Mouse (Mus musculus) limb, embryonic 13.5 days (tissue): ENCODE results near the gene Gpr107. TPM values are rescaled to one million over a fixed set of nuclear protein-coding genes. Genes with fewer than 3 reads are reported as not detected.

Experiments
- ATAC-seq: fragments of 200-750 bp; cut with Nextera tagmentation; 2 replicates; pipeline ENCODE4 v1.8.0; 2017; ENCODE audit warnings: low read depth, moderate number of reproducible peaks, moderate TSS enrichment; ENCODE audit not compliant: low FRiP score
- H3K27ac ChIP-seq: fragments of 300-500 bp; sonication (generic); 2 replicates; pipeline ENCODE4 v1.5.1; 2015; ENCODE audit warnings: inconsistent platforms, mild to moderate bottlenecking, moderate library complexity
- H3K27me3 ChIP-seq: fragments of 300-500 bp; sonication (generic); 2 replicates; pipeline ENCODE4 v1.6.1; 2015; ENCODE audit warnings: mild to moderate bottlenecking, inconsistent platforms
- H3K36me3 ChIP-seq: fragments of 300-500 bp; sonication (generic); 2 replicates; pipeline ENCODE4 v1.6.1; 2015; ENCODE audit warnings: inconsistent platforms, mild to moderate bottlenecking, moderate library complexity
- H3K4me1 ChIP-seq: fragments of 300-500 bp; sonication (generic); 2 replicates; pipeline ENCODE4 v1.6.1; 2015; ENCODE audit warnings: inconsistent platforms
- H3K4me2 ChIP-seq: fragments of 300-500 bp; sonication (generic); replicated peaks from 2 replicates; pipeline ENCODE4 v1.6.1; 2015; ENCODE audit warnings: inconsistent platforms, mild to moderate bottlenecking, moderate library complexity
- H3K4me3 ChIP-seq: fragments of 300-500 bp; sonication (generic); 2 replicates; pipeline ENCODE4 v1.5.1; 2015; ENCODE audit warnings: moderate library complexity, mild to moderate bottlenecking, inconsistent platforms
- H3K9ac ChIP-seq: fragments of 300-500 bp; sonication (generic); 2 replicates; pipeline ENCODE4 v1.6.1; 2015; ENCODE audit warnings: mild to moderate bottlenecking, inconsistent platforms
- H3K9me3 ChIP-seq: fragments of 300-500 bp; sonication (generic); 2 replicates; pipeline ENCODE4 v1.6.1; 2016; ENCODE audit warnings: inconsistent platforms
- WGBS: fragments of 180-500 bp; shearing (Covaris S2); methylation state at CpG from one replicate; pipeline ENCODE4 v1.1.7; 2015; 5-methylcytosine and 5-hydroxymethylcytosine counted together
- polyA plus RNA-seq: library from polyadenylated mRNA; unstranded; fragments of >200 nt; fragmentation: Nextera tagmentation; extraction: Ambion mirVana; gene quantifications from 2 replicates; pipeline ENCODE4 v1.2.1, GENCODE M21; 2015

The Gpr107 gene
- polyA plus RNA-seq, 1 experiment from 2014 or later, result 40.6 TPM

- WGBS, result 37% methylated on average over 10 of the region's 10 CpGs
- Histone ChIP-seq H3K4me1 (peaks cover 29% of the 10 kb centered on the region), H3K36me3 (no peaks in the 10 kb centered on the region), H3K27ac (peak overlapping the region; percentile 72), H3K9ac (no peak overlapping the region), H3K4me2 (no peak overlapping the region), H3K4me3 (no peak overlapping the region), H3K9me3 (peaks cover 5% of the 10 kb centered on the region; the same call in 1 of the 2 replicates), H3K27me3 (no peaks in the 10 kb centered on the region)
- peak; percentile 62 for ATAC-seq
Measured at GRCm38 (mm10) chr2:31115943-31116731, 36.0 kb upstream of the Gpr107 start.

- no peaks in the 10 kb centered on the region for H3K27me3 ChIP-seq
- ATAC-seq, result no peak
- no peaks in the 10 kb centered on the region for H3K36me3 ChIP-seq
- no peak overlapping the region for H3K4me2 ChIP-seq
- no peak overlapping the region for H3K27ac ChIP-seq
- 91% methylated on average over 3 of the region's 3 CpGs for WGBS
- H3K4me3 ChIP-seq, result no peak overlapping the region
- H3K4me1 ChIP-seq, result peaks cover 32% of the 10 kb centered on the region
- H3K9ac ChIP-seq, result no peak overlapping the region
- H3K9me3 ChIP-seq, result peaks cover 5% of the 10 kb centered on the region; the same call in 1 of the 2 replicates
Measured at GRCm38 (mm10) chr2:31118211-31118610, 33.9 kb upstream of the Gpr107 start.

GRCm38 (mm10) chr2:31118639-31119380 lies 33.3 kb upstream of the Gpr107 start:
- no peak for ATAC-seq
- H3K4me1 ChIP-seq, result peaks cover 34% of the 10 kb centered on the region

GRCm38 (mm10) chr2:31119795-31120194 lies 32.3 kb upstream of the Gpr107 start:
- WGBS, result 75% methylated on average over 13 of the region's 13 CpGs
- no peaks in the 10 kb centered on the region for H3K9me3 ChIP-seq
- H3K4me2 ChIP-seq, result no peak overlapping the region
- no peak overlapping the region for H3K27ac ChIP-seq
- H3K27me3 ChIP-seq, result no peaks in the 10 kb centered on the region
- peaks cover 44% of the 10 kb centered on the region for H3K4me1 ChIP-seq
- H3K4me3 ChIP-seq, result no peak overlapping the region
- H3K9ac ChIP-seq, result no peak overlapping the region
- no peak for ATAC-seq
- H3K36me3 ChIP-seq, result no peaks in the 10 kb centered on the region

More at GRCm38 (mm10) chr2:31118639-31119380, 33.3 kb upstream of the Gpr107 start:
- H3K27ac ChIP-seq, result no peak overlapping the region
- no peak overlapping the region for H3K4me2 ChIP-seq
- H3K36me3 ChIP-seq, result no peaks in the 10 kb centered on the region
- H3K9me3 ChIP-seq, result peaks cover 4% of the 10 kb centered on the region; the same call in 1 of the 2 replicates
- H3K9ac ChIP-seq, result no peak overlapping the region
- WGBS, result 89% methylated on average over 10 of the region's 10 CpGs
- no peaks in the 10 kb centered on the region for H3K27me3 ChIP-seq
- no peak overlapping the region for H3K4me3 ChIP-seq

GRCm38 (mm10) chr2:31121131-31121693 lies 30.9 kb upstream of the Gpr107 start:
- WGBS, result 67% methylated on average over 7 of the region's 7 CpGs
- H3K4me2 ChIP-seq, result no peak overlapping the region
- no peaks in the 10 kb centered on the region for H3K27me3 ChIP-seq
- ATAC-seq, result no peak
- no peaks in the 10 kb centered on the region for H3K36me3 ChIP-seq
- no peaks in the 10 kb centered on the region for H3K9me3 ChIP-seq
- H3K27ac ChIP-seq, result no peak overlapping the region
- no peak overlapping the region for H3K9ac ChIP-seq
- H3K4me3 ChIP-seq, result no peak overlapping the region
- peaks cover 36% of the 10 kb centered on the region for H3K4me1 ChIP-seq

GRCm38 (mm10) chr2:31122806-31123205 lies 29.3 kb upstream of the Gpr107 start:
- peaks cover 44% of the 10 kb centered on the region for H3K4me1 ChIP-seq
- no peak overlapping the region for H3K4me3 ChIP-seq
- 86% methylated on average over 5 of the region's 5 CpGs for WGBS
- H3K9me3 ChIP-seq, result no peaks in the 10 kb centered on the region
- no peak overlapping the region for H3K27ac ChIP-seq
- H3K36me3 ChIP-seq, result no peaks in the 10 kb centered on the region
- ATAC-seq, result no peak
- H3K4me2 ChIP-seq, result no peak overlapping the region
- H3K27me3 ChIP-seq, result no peaks in the 10 kb centered on the region
- H3K9ac ChIP-seq, result no peak overlapping the region

GRCm38 (mm10) chr2:31123493-31123892 lies 28.6 kb upstream of the Gpr107 start:
- Histone ChIP-seq H3K9ac (no peak overlapping the region), H3K27me3 (no peaks in the 10 kb centered on the region), H3K27ac (no peak overlapping the region), H3K4me3 (no peak overlapping the region), H3K4me2 (no peak overlapping the region), H3K9me3 (no peaks in the 10 kb centered on the region), H3K36me3 (no peaks in the 10 kb centered on the region), H3K4me1 (peaks cover 47% of the 10 kb centered on the region)
- ATAC-seq, result no peak
- WGBS, result 89% methylated on average over 5 of the region's 5 CpGs

GRCm38 (mm10) chr2:31124694-31125093 lies 27.4 kb upstream of the Gpr107 start:
- peak overlapping the region; percentile 33; the same call in 1 of the 2 replicates for H3K27ac ChIP-seq
- H3K9ac ChIP-seq, result no peak overlapping the region

GRCm38 (mm10) chr2:31125156-31125555 lies 27.0 kb upstream of the Gpr107 start:
- WGBS, result 79% methylated on average over 7 of the region's 7 CpGs
- ATAC-seq, result no peak

More at GRCm38 (mm10) chr2:31124694-31125093, 27.4 kb upstream of the Gpr107 start:
- no peak for ATAC-seq
- no peaks in the 10 kb centered on the region for H3K36me3 ChIP-seq
- WGBS, result 21% methylated on average over 2 of the region's 2 CpGs
- no peaks in the 10 kb centered on the region for H3K9me3 ChIP-seq
- H3K27me3 ChIP-seq, result no peaks in the 10 kb centered on the region
- no peak overlapping the region for H3K4me2 ChIP-seq
- H3K4me3 ChIP-seq, result no peak overlapping the region
- peaks cover 45% of the 10 kb centered on the region for H3K4me1 ChIP-seq

GRCm38 (mm10) chr2:31126048-31126447 lies 26.1 kb upstream of the Gpr107 start:
- 60% methylated on average over 9 of the region's 9 CpGs for WGBS
- Histone ChIP-seq H3K9ac (no peak overlapping the region), H3K36me3 (no peaks in the 10 kb centered on the region), H3K27me3 (no peaks in the 10 kb centered on the region), H3K4me3 (no peak overlapping the region), H3K9me3 (no peaks in the 10 kb centered on the region), H3K4me2 (no peak overlapping the region), H3K27ac (peak overlapping the region; percentile 33; the same call in 1 of the 2 replicates), H3K4me1 (peaks cover 50% of the 10 kb centered on the region)
- no peak for ATAC-seq

More at GRCm38 (mm10) chr2:31125156-31125555, 27.0 kb upstream of the Gpr107 start:
- Histone ChIP-seq H3K27ac (no peak overlapping the region), H3K4me3 (no peak overlapping the region), H3K36me3 (no peaks in the 10 kb centered on the region), H3K9ac (no peak overlapping the region), H3K4me1 (peaks cover 45% of the 10 kb centered on the region), H3K9me3 (no peaks in the 10 kb centered on the region), H3K4me2 (no peak overlapping the region), H3K27me3 (no peaks in the 10 kb centered on the region)

- WGBS, result 49% methylated on average over 7 of the region's 7 CpGs
- Histone ChIP-seq H3K27me3 (no peaks in the 10 kb centered on the region), H3K27ac (peak overlapping the region; percentile 44; the same call in 1 of the 2 replicates), H3K9me3 (no peaks in the 10 kb centered on the region), H3K4me2 (no peak overlapping the region), H3K9ac (no peak overlapping the region), H3K36me3 (no peaks in the 10 kb centered on the region), H3K4me1 (peaks cover 58% of the 10 kb centered on the region), H3K4me3 (no peak overlapping the region)
- ATAC-seq, result peak; percentile 14; the same call in 1 of the 2 replicates
Measured at GRCm38 (mm10) chr2:31127219-31127618, 24.9 kb upstream of the Gpr107 start.

GRCm38 (mm10) chr2:31127899-31128298 lies 24.2 kb upstream of the Gpr107 start:
- Histone ChIP-seq H3K4me1 (peaks cover 65% of the 10 kb centered on the region), H3K4me2 (no peak overlapping the region), H3K9ac (no peak overlapping the region), H3K27me3 (no peaks in the 10 kb centered on the region), H3K4me3 (no peak overlapping the region), H3K36me3 (no peaks in the 10 kb centered on the region), H3K9me3 (no peaks in the 10 kb centered on the region), H3K27ac (no peak overlapping the region)
- WGBS, result 75% methylated on average over 4 of the region's 4 CpGs
- no peak for ATAC-seq
